Mouse (Mus musculus) kidney, postnatal 36 days (tissue): ENCODE measurements around the gene Syap1.
"Not testable (repeated sequence)": the region's sequence is repeated elsewhere in the genome, so short reads cannot be mapped to it uniquely, and the experiment has no call there.

Source experiments
- DNase-seq, 2 experiments: peaks; one replicate each; pipeline ENCODE4 v3.0.0; 2021 to 2022; ENCODE audit warnings: mixed read lengths in 2 of 2

Gene Syap1

GRCm38 (mm10) chrX:162887931-162888511 is at the start of gene Syap1:
Gene Syap1, minus strand, starts transcription at chrX:162888447.
- peak; percentile 84 to 93 for DNase-seq

GRCm38 (mm10) chrX:162931467-162931866 is 43.2 kb upstream of the Syap1 start:
- no peak for DNase-seq

- DNase-seq: peak in 1 of 2 experiments; percentile 43
Measured at GRCm38 (mm10) chrX:162921487-162922125, 33.4 kb upstream of the Syap1 start.

- peak; percentile 43 to 79 for DNase-seq
Measured at GRCm38 (mm10) chrX:162915697-162916096, 27.4 kb upstream of the Syap1 start.

- DNase-seq: no peak
Measured at GRCm38 (mm10) chrX:162913651-162914050, 25.4 kb upstream of the Syap1 start.

- DNase-seq: no peak
Measured at GRCm38 (mm10) chrX:162907554-162907953, 19.3 kb upstream of the Syap1 start.

- DNase-seq: peak; percentile 63 to 70
Measured at GRCm38 (mm10) chrX:162902040-162902734, 13.9 kb upstream of the Syap1 start.

GRCm38 (mm10) chrX:162901371-162902039 is 13.3 kb upstream of the Syap1 start:
- peak; percentile 39 to 64 for DNase-seq

- no peak for DNase-seq
Measured at GRCm38 (mm10) chrX:162900938-162901337, 12.7 kb upstream of the Syap1 start, which contains the start of gene Ctps2. Gene Ctps2, plus strand, starts transcription at chrX:162901238.

- DNase-seq: not testable (repeated sequence)
Measured at GRCm38 (mm10) chrX:162888575-162889223, 452 bp upstream of the Syap1 start.

GRCm38 (mm10) chrX:162878236-162878635 is 10.0 kb downstream of the Syap1 start:
- no peak for DNase-seq

GRCm38 (mm10) chrX:162873761-162874160 is 14.5 kb downstream of the Syap1 start:
- DNase-seq: no peak

GRCm38 (mm10) chrX:162871734-162872517 is 16.3 kb downstream of the Syap1 start:
- DNase-seq: peak in 1 of 2 experiments; percentile 45

- DNase-seq: no peak
Measured at GRCm38 (mm10) chrX:162868294-162868965, 19.8 kb downstream of the Syap1 start.

GRCm38 (mm10) chrX:162848682-162849081 is 39.6 kb downstream of the Syap1 start:
- no peak for DNase-seq

- no peak for DNase-seq
Measured at GRCm38 (mm10) chrX:162845531-162845930, 42.7 kb downstream of the Syap1 start.

GRCm38 (mm10) chrX:162844447-162845100 is 43.7 kb downstream of the Syap1 start:
- peak; percentile 28 to 58 for DNase-seq

GRCm38 (mm10) chrX:162832101-162832500 is 56.1 kb downstream of the Syap1 start:
- no peak for DNase-seq

GRCm38 (mm10) chrX:162831542-162831941 is 56.7 kb downstream of the Syap1 start:
- DNase-seq: no peak

GRCm38 (mm10) chrX:162831036-162831435 is 57.2 kb downstream of the Syap1 start:
- no peak for DNase-seq

GRCm38 (mm10) chrX:162830313-162830712 is 57.9 kb downstream of the Syap1 start:
- not testable (repeated sequence) for DNase-seq
